Mouse (Mus musculus) spleen, postnatal 0 days (tissue): ENCODE results near the gene Olfr129. TPM values are rescaled to one million over a fixed set of nuclear protein-coding genes. Genes with fewer than 3 reads are reported as not detected.

Experiments
- polyA plus RNA-seq: library from polyadenylated mRNA; unstranded; fragments of >200 nt; fragmentation: Nextera tagmentation; extraction: Ambion mirVana; gene quantifications from 2 replicates; pipeline ENCODE4 v1.2.1, GENCODE M21; 2015

The Olfr129 gene
- not detected in 2 replicates for polyA plus RNA-seq

GRCm38 (mm10) chr17:38059979-38060378, at the start of gene Olfr129:
TSS of gene Olfr129 (minus strand) at chr17:38060079.

DNA sequence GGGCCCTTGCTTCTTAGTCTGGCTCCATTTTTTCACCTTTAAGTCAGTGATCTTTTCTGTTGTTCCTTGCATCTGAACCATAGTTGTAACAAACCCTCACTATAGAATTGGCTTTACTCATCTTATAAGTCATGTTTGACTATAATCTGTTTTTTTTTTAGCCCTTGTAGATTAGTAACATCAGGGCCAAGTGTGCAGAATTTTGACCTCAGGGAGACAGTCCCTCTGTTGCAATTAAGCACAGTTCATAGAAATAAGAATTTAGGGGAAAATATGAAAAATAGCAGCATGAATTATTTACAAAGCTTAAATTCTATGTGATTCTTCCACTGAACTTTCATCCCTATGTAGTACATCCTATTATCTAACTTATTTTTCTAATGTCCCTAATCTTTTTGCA, 28.7 kb upstream of the Olfr129 start, which contains the start of gene Olfr131:
Olfr131 (minus strand) TSS at position 101 of the 400 bp plus-strand sequence.

DNA sequence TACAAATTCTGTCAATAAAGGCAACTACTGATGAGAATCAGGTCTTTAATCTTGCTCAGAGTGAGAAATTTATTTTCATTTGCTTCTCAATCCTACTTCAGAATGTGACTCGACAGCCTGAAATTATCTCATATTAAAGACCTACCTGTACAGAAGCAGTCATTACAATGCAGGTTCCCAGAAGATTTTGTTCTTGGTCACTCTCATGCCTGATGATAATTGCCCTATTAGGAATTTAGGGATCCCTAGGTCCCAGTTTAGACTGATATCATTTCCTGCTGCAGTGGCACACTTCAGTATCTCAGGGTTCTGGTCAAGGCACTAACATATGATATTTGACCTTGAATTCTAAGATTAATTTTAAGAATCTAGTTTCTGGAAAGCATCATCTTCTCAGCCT, 3.7 kb upstream of the Olfr129 start, which contains the start of gene Olfr130:
Olfr130 (plus strand) TSS at position 301 of the 400 bp plus-strand sequence.

Other genes starting within 250 kb of the Olfr129 start
- not detected in 2 replicates for gene Olfr125, start 227.1 kb downstream of the Olfr129 start, polyA plus RNA-seq
- not detected in 2 replicates for gene Olfr126, start 212.6 kb downstream of the Olfr129 start, polyA plus RNA-seq
- not detected in 2 replicates for gene Olfr127, start 159.6 kb downstream of the Olfr129 start, polyA plus RNA-seq
- not detected in 2 replicates for gene Olfr128, start 139.5 kb downstream of the Olfr129 start, polyA plus RNA-seq
- gene Olfr761, start 107.0 kb downstream of the Olfr129 start, polyA plus RNA-seq = not detected in 2 replicates
- gene Olfr130, start 3.8 kb upstream of the Olfr129 start, polyA plus RNA-seq = not detected in 2 replicates
- gene Olfr131, start 28.6 kb upstream of the Olfr129 start, polyA plus RNA-seq = not detected in 2 replicates
- not detected in 2 replicates for gene Olfr132, start 74.4 kb upstream of the Olfr129 start, polyA plus RNA-seq
- not detected in 2 replicates for gene Olfr133, start 85.2 kb upstream of the Olfr129 start, polyA plus RNA-seq
- not detected in 2 replicates for gene Olfr134, start 111.3 kb upstream of the Olfr129 start, polyA plus RNA-seq
- gene Olfr135, start 144.3 kb upstream of the Olfr129 start, polyA plus RNA-seq = not detected in 2 replicates
- not detected in 2 replicates for gene Olfr138, start 201.0 kb upstream of the Olfr129 start, polyA plus RNA-seq
- not detected in 2 replicates for gene Olfr137, start 247.5 kb upstream of the Olfr129 start, polyA plus RNA-seq